In the genomic region with DNA sequence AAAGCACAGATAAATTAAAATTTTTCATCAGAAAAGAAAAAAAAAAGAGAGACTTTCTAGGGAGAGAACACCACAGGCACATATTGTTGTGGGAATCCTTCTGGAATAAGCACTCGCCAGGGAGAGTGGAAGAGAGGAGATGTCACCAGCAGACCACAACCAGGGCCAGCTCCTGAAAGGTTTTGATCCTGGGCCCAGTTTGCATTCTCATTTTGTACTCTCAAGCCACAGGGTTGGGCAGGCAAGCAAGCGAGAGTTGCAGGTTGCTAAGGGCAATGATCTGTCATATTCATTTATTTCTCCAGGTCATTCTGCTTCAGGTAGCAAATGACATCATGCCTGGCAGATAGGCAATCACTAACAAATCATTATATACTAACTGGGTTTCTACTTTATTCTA, we compare ENCODE assay signal across 12 mouse cellular contexts.
"Had no signal": no experiment of that assay in that cellular context is flagged by ENCODE, and none has a peak within 500 bp of the region (broad histone marks: within the 10 kb centered on the region; RNA-seq: fewer than 3 reads in every experiment).

No protein-coding gene starts in this region.

- DNase-seq: left cerebral cortex, postnatal 4 days; liver; liver, embryonic 13.5 days; liver, postnatal 0 days; lung, adult 18-20 months; lung, adult 2 months; lung, embryonic 14.5 days; lung, postnatal 10 days; lung, postnatal 14 days; lung, postnatal 36 days; lung, postnatal 4 days; midbrain, embryonic 14.5 days had no signal
